Mouse (Mus musculus): ENCODE data around the gene Sumf1. TPM values are rescaled to one million over a fixed set of nuclear protein-coding genes. Genes with fewer than 3 reads are reported as not detected.

Sumf1 gene
- total and polyA plus RNA-seq, 3 experiments, result 11.0 to 13.5 (median 12.1) TPM

DNA sequence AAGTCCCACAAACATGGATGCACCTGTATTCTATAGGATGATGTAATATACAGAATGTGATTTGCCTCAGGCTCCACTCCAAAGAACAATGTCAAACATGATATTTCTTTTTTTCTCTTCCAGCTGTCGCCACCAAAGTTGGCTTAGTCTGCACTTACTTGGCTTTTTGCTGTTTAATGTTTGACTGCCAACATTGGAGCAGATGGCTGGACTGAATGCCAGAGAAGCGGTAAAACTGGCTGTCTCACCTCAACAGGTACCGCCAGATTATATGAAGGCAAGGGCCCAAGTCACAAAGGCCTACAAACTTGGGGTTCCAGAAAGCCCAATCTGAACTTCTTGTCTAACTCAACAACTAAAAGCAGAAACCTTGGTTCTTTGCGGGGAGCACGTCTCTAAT, 127.3 kb downstream of the Sumf1 start:
- no peak for TF ChIP-seq POLR2A (IDR thresholded peaks at IDR 0.05; ENCODE audit: insufficient read depth, low read depth, low read length)
- TF ChIP-seq EP300 (IDR thresholded peaks at IDR 0.05; ENCODE audit: insufficient read depth, low read depth, low read length), result no peak
- no peak for TF ChIP-seq CTCF (IDR thresholded peaks at IDR 0.05)
- intact Hi-C loops (cut with DNase I), result no loop called here
- no peak overlapping the region for H3K27ac ChIP-seq
- H3K4me3 ChIP-seq, result no peak overlapping the region
- no peaks in the 10 kb centered on the region for H3K4me1 ChIP-seq (ENCODE audit: control insufficient read depth, insufficient read depth, low read length)
- H3K36me3 ChIP-seq (ENCODE audit: control insufficient read depth, insufficient read depth, low read length), result no peaks in the 10 kb centered on the region
- DNase-seq, result no peak
- no peaks in the 10 kb centered on the region for H3K27me3 ChIP-seq (ENCODE audit: control insufficient read depth, insufficient read depth, low read length)
- WGBS, result 78% methylated on average over 5 of the region's 5 CpGs
- H3K79me2 ChIP-seq (replicated peaks; ENCODE audit: control insufficient read depth, insufficient read depth, low read length), result no peaks in the 10 kb centered on the region
- H3K9ac ChIP-seq (ENCODE audit: low read depth, low read length), result no peak overlapping the region

DNA sequence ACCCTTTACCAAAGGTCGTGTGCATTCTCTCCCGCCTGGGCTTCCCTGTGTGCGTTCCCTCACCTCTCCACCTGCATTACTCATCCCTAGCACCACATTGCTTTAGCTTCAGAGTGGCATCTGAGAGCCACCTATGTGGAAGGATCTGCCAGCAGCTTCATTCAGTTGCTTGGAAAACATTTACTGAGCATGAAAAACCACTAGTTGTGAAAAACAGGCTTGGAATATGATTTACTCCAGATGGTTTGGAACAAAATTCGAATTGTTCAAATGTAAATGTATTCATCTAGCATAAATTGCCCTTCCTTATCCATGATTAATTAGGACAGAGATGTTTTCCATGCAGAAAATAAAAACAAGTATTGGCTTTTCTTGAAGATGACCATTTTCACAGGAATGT, 128.0 kb downstream of the Sumf1 start:
- Histone ChIP-seq H3K4me3 (no peak overlapping the region), H3K27me3 (ENCODE audit: control insufficient read depth, insufficient read depth, low read length) (no peaks in the 10 kb centered on the region), H3K79me2 (replicated peaks; ENCODE audit: control insufficient read depth, insufficient read depth, low read length) (no peaks in the 10 kb centered on the region), H3K36me3 (ENCODE audit: control insufficient read depth, insufficient read depth, low read length) (no peaks in the 10 kb centered on the region), H3K9ac (ENCODE audit: low read depth, low read length) (no peak overlapping the region), H3K4me1 (ENCODE audit: control insufficient read depth, insufficient read depth, low read length) (no peaks in the 10 kb centered on the region), H3K27ac (no peak overlapping the region)
- WGBS, result 57% methylated on average over 4 of the region's 4 CpGs
- no peak for DNase-seq
- TF ChIP-seq EP300 (IDR thresholded peaks at IDR 0.05; ENCODE audit: insufficient read depth, low read depth, low read length) (no peak), POLR2A (IDR thresholded peaks at IDR 0.05; ENCODE audit: insufficient read depth, low read depth, low read length) (no peak), CTCF (IDR thresholded peaks at IDR 0.05) (no peak)
- intact Hi-C loops (cut with DNase I), result no loop called here

Other genes starting within 250 kb of the Sumf1 start
- 1 to 10 TPM; 3.2 to 3.8 TPM for gene Setmar, start 120.5 kb downstream of the Sumf1 start, total RNA-seq (2021)
- gene Setmar, start 120.5 kb downstream of the Sumf1 start, polyA plus RNA-seq (2012; rRNA removed), result 1.6 and 3.5 TPM in 2 replicates
- gene Itpr1, start 27.5 kb upstream of the Sumf1 start, total RNA-seq (2021), result 10 to 100 TPM; 37.9 to 47.6 TPM
- gene Itpr1, start 27.5 kb upstream of the Sumf1 start, polyA plus RNA-seq (2012; rRNA removed), result 14.0 and 32.8 TPM in 2 replicates